Mouse (Mus musculus) urinary bladder, postnatal 14 days (tissue): ENCODE measurements around the gene Slc25a42.
"Not testable (repeated sequence)": the region's sequence is repeated elsewhere in the genome, so short reads cannot be mapped to it uniquely, and the experiment has no call there.

ENCODE experiments used
- DNase-seq: peaks from one replicate; pipeline ENCODE4 v3.0.0; 2021; ENCODE audit warnings: low spot score

The Slc25a42 gene

GRCm38 (mm10) chr8:70212112-70213055 lies at the start of gene Slc25a42:
Slc25a42 (minus strand) TSS chr8:70212305.
- peak; percentile 97 for DNase-seq

GRCm38 (mm10) chr8:70259043-70259442 lies 46.9 kb upstream of the Slc25a42 start:
- DNase-seq = no peak

GRCm38 (mm10) chr8:70258600-70258999 lies 46.5 kb upstream of the Slc25a42 start:
- DNase-seq = no peak

- DNase-seq = no peak
These were observed 45.4 kb upstream of the Slc25a42 start for GRCm38 (mm10) chr8:70257456-70257855.

GRCm38 (mm10) chr8:70254628-70255027 lies 42.5 kb upstream of the Slc25a42 start:
- DNase-seq = no peak

- DNase-seq = no peak
These were observed 35.7 kb upstream of the Slc25a42 start for GRCm38 (mm10) chr8:70247841-70248240.

- no peak for DNase-seq
These were observed 34.5 kb upstream of the Slc25a42 start for GRCm38 (mm10) chr8:70246622-70247021.

GRCm38 (mm10) chr8:70240642-70241041 lies 28.5 kb upstream of the Slc25a42 start:
- no peak for DNase-seq

GRCm38 (mm10) chr8:70237842-70238241 lies 25.7 kb upstream of the Slc25a42 start:
- DNase-seq = peak; percentile 53

GRCm38 (mm10) chr8:70234781-70235128 lies 22.6 kb upstream of the Slc25a42 start:
- no peak for DNase-seq

GRCm38 (mm10) chr8:70234080-70234780 lies 22.1 kb upstream of the Slc25a42 start, which contains the start of the genes Sugp2 and Armc6:
Sugp2 (plus strand) TSS chr8:70234226.
Armc6 (minus strand) TSS chr8:70234466.
- peak; percentile 95 for DNase-seq

GRCm38 (mm10) chr8:70233606-70234005 lies 21.5 kb upstream of the Slc25a42 start:
- no peak for DNase-seq

- DNase-seq = no peak
These were observed 18.7 kb upstream of the Slc25a42 start for GRCm38 (mm10) chr8:70230837-70231236.

- no peak for DNase-seq
These were observed 15.9 kb upstream of the Slc25a42 start for GRCm38 (mm10) chr8:70227997-70228396.

GRCm38 (mm10) chr8:70223341-70223740 lies 11.2 kb upstream of the Slc25a42 start:
- DNase-seq = peak; percentile 49

- no peak for DNase-seq
These were observed 9.9 kb upstream of the Slc25a42 start for GRCm38 (mm10) chr8:70222041-70222440.

- no peak for DNase-seq
These were observed 8.8 kb upstream of the Slc25a42 start for GRCm38 (mm10) chr8:70220911-70221310.

- no peak for DNase-seq
These were observed 8.2 kb upstream of the Slc25a42 start for GRCm38 (mm10) chr8:70220236-70220840.

GRCm38 (mm10) chr8:70219107-70219684 lies 7.1 kb upstream of the Slc25a42 start:
- no peak for DNase-seq

GRCm38 (mm10) chr8:70217441-70217840 lies 5.3 kb upstream of the Slc25a42 start:
- DNase-seq = no peak

GRCm38 (mm10) chr8:70216566-70216965 lies 4.5 kb upstream of the Slc25a42 start:
- DNase-seq = peak; percentile 50

GRCm38 (mm10) chr8:70216161-70216560 lies 4.1 kb upstream of the Slc25a42 start:
- not testable (repeated sequence) for DNase-seq
